Mouse (Mus musculus) heart, adult 8-10 months (tissue): ENCODE data around the gene Atp2a2. TPM values are rescaled to one million over a fixed set of nuclear protein-coding genes. Genes with fewer than 3 reads are reported as not detected.

ENCODE experiments used
- DNase-seq: peaks from one replicate; pipeline ENCODE4 v3.0.0; 2022; ENCODE audit warnings: low spot score
- total RNA-seq, 4 experiments: library from RNA; stranded (reverse); gene quantifications; 2 replicates each; pipeline ENCODE4 v1.2.4; 2022

Atp2a2 gene
- total RNA-seq, 4 experiments from 2014 or later = 11,934 to 13,904 (median 12,774) TPM

DNA sequence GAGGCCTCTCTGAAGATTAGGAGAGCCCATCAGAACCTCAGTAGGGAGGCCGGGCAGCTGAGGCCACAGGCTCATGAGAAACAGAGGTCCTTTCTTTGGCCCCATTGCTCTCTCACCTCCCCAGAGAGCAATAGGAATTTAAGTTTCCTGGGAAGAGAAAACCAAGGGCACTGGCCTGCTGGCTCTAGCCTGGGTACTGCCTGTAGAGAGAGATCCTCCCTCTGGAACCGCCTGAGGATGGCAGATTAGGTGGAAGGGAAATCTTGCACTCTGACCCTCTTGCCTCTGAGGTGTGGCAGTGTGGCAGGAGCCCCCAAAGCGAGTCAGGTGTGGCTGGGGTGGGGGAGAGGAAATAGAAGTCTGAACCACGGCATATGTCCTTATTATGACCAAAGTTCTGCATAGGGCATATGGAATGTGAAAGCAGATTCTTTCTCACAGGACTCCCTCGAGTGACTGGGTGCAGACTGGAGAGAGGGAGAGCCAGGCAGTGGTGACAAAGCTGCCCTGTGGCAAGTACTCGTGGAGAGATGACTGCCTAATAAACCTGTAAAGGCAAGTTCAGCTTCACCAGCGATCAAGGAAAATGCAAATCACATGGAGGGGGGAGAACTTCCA, 17.1 kb upstream of the Atp2a2 start:
- no peak for DNase-seq

DNA sequence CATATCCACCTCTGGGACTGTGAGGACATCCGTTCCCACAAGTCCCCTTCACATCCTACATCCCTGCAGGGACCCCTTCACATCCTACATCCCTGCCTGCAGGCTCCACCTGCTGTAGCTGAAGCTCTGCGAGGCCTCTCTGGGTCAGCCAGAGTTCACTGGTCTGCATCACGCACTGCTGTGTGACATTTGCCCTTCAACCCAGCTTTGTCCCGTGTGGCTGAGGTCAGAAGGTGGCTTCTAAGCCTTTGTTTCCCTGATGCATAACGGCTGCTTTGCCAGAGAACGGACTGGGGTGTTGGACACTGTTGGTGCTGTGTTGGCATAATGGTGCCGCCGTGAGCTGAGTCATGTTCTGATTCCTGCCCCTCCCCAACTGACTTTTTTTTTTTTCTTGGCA, 16.2 kb upstream of the Atp2a2 start:
- DNase-seq = no peak

DNA sequence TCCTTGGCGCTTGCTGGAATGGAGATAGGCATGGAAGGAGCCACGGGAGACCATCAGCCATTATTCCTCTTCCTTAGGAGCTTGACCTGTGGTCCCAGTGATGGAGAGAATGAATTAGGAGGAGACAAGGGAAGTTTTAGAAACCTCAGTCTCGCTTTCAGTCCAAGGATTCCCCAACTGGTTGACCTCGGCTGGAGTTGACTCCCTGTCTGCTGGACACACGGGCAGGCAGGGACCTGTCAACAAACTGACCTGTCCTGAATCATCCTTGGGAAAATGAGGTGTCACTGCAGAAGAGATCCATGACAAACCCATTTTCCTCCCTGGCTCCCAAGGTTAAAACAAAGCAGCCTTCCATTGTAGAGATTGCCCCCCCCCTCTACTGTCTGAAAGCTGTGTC, 14.9 kb upstream of the Atp2a2 start:
- no peak for DNase-seq

DNA sequence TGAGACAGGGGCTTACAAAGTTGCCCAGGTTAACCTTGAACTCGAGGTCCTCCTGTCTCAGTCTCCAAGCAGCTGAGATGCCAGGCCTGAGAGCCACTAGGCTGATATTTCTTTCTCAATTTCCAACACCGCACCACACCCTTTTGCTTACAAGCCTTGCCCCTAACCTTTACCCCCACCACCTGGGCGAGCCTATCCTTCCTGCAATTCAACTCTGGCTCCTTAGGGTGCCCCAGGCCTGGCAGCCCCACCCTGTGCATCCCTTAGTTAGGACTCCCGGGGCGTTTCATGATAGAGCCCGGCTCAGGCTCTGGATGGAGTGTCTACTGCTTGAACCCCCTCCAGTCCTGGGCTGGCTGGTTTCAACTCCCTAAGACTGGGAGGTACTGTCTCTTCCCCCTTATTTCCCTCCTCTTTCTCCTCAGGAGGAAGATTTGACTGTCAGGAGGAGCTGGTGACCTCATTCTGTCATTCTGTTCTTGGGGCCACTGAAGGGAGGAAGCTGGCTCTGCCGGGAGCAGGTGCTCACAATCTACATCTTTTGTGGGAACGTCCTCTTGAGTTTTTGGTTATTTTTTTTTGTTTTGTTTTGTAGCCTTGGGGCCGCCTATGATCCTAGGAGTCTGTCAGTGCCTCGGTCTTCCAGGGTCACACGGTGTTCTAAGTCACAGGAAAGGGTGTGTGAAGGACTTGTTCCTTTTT, 14.2 kb upstream of the Atp2a2 start:
- DNase-seq = no peak

DNA sequence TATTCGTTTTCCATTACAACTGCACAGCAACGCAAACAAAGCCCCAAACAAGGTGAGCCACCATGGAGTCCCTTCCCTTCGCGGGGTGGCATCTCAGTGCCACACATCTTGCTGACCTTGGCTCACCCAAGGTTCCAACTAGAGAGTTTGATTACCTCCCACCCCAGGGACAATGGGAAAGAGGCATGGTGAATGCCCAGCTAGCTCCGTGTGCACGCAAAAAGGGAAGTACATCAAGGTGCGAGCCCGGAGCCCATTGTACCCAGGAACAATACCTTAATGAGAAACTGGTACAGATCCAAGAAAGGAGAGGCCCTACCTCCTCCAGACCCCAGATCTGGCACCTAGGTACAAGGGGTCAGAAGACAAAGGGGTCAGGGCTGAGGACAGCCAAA, 12.1 kb upstream of the Atp2a2 start:
- DNase-seq = no peak

DNA sequence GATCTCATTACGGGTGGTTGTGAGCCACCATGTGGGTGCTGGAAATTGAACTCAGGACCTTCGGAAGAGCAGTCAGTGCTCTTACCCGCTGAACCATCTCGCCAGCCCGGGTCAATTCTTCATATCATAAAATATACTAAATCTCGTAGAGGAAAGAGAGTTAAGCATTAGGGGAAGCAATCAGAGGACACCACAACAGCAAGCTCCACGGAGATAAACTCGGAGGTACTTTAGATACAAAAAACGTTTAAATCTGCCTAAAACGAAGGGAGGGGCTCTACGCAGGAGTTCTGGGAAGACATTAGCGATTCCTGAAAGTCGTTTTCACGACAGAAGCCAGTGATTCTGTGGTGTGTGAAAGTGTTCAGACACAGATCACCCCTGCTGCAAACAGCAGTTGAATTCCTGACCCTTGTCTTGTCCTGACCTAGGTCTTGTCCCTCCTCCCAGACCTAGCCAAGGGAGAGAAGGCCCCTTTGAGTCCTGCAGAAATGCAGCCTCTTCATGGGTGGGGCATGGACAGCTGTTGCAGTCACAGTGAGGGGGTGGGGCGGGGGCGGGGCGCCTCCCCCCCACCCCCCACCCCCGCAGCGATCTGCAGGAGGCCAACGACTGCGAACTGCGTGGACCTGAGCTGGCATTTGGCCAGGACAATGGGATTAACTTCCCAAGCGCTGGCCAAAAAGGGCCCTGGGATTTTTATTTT, 11.5 kb upstream of the Atp2a2 start:
- DNase-seq = no peak

DNA sequence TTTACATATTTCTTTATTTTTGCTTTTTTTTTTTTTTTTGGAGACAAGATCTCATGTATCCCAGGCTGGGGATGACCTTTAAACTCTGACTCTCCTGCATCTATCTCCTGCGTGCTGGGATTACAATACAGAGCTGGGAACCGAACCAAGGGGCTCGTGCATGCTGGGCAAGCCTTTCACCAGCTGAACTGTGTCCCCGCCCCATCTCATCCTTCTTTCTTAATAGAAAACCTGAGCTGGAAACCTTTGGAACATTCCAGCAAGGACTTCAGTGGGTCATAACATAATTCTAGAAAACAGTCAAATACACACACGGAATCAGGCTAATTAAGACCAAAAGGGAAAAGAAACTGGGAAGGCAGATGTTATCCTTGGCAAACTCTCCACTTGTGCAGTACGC, 10.0 kb upstream of the Atp2a2 start:
- DNase-seq = no peak

DNA sequence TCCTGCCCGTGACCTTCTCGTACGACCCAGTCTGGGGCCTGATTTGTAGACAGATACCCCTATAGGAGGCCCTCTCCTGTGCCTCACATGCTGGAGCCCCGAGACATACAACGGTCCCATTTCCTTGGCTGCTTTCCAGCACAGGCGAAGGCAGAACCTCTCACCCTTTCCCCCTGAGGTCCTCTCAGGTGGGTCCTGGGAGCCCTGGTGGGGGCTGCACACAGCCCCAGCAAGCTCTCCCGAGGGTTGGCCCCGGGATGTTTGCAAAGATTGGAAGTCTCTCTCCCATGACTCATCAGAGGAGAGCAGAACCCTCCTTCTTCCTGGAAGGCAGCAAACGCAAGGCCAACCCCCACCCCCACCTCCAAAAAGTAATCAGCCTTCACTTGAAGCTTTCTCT, 9.4 kb upstream of the Atp2a2 start:
- no peak for DNase-seq

DNA sequence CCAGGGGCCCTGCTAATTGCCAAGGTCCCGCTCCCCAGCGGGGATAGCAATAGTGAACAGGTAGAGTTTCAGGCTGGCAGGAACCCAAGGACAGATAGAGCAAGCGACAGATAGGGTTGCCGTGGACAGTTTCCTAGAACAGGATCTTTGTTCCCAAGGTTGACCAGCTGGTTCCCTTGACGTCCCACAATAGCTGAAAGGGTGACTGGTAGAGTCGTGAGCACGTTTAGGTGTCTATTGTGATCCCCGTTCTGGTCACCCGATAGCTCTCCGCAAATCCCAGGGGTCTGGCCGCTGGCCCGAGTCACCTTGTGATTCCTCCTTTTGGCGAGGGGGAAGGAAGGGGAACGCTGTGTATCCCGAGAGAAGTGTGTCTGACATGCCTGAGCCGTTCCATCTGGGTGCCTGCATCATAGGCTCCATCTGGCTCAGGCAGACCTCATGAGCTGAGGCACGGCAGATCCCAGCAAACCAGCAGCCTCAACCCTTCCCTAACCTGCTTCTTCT, 8.7 kb upstream of the Atp2a2 start:
- peak; percentile 81 for DNase-seq

DNA sequence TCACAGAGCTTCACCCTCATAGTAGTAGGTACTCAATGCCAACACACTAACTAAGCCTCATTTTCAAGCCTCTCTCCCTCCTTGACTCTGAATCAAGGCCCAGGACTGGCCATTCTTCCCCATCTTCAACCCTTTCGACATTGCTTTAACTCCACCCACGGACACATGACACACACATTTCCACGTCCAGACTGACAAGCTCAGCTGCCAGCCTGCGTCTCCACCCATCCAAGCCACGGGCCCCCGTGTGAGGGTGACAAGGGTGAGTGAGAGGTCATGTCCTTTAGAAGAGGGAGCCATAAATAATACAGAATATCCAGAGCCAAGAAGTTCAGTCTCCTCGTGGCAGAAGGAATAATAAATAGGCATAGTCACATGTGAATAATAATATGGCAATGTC, 7.6 kb upstream of the Atp2a2 start:
- DNase-seq = peak; percentile 70

DNA sequence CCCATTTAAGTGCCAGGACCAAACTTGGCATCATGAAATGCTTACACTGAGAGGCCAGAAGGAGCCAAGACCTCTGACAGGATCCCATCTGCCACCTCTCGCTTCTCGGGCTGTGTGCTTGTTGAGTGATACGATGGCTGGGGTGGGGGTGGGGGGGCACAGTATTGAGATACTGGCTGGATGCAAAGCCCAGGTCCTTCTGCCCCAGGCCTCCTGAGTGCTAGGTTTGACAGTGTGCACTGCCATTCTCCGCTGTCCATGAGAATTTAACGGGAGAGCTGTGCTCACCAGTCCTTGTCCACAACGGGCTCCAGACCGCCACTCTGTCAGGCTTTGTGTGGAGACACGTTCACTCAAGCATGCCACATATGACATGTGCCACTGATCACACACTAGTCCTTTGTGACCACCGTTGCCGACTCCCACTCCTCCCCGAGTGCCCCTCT, 6.9 kb upstream of the Atp2a2 start:
- no peak for DNase-seq

DNA sequence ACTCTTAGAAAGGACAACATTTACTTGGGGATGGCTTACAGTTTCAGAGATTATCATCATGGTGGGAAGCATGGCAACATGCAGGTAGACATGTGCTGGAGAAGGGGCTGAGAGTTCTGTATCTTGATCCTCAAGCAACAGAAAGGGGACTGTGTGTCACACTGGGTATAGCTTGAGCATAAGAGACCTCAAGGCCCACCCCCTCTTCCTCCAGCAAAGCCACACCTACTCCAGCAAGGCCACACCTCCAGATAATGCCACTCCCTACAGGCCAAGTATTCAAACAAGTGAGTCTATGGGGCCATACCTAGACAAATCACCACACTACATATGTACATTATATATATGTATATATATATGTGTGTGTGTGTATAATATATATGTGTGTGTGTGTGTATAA, 5.4 kb upstream of the Atp2a2 start:
- no peak for DNase-seq

DNA sequence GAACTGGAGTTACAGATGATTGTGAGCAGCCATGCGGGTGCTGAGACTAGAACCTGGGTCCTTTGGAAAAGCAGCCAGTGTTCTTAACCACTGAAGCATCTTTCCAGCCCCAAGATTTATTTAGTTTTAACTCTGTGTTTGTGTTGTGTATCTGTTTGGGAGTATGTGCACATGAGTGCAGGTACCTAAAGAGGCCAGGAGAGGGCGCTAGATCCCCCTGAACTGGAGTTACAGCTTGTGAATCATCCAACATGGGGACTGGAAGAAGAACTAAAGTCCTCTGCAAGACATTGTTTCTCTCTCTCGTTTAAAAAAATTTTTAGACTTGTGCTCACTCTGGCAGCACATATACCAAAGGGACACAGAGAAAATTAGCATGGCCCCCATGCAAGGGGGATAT, 4.4 kb upstream of the Atp2a2 start:
- DNase-seq = no peak

DNA sequence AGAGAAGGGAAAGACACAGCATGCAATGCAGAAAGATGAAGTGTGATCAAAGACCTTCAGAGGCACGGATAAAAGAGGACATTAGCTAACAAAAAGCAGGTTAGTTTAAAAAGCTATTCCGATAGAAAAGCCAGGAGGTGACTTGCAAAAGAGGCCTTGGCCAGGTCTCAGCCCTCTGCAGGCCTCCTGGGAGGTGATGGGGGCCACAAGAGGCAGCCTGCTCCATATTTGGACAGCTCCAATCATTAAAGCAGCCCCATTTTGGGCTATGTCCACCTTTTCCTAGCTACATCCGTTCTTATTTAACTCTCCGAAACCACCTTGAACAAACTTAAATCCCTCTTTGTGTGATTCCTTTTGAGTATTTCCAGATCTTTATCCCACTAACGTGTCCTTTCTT, 3.5 kb upstream of the Atp2a2 start:
- no peak for DNase-seq

DNA sequence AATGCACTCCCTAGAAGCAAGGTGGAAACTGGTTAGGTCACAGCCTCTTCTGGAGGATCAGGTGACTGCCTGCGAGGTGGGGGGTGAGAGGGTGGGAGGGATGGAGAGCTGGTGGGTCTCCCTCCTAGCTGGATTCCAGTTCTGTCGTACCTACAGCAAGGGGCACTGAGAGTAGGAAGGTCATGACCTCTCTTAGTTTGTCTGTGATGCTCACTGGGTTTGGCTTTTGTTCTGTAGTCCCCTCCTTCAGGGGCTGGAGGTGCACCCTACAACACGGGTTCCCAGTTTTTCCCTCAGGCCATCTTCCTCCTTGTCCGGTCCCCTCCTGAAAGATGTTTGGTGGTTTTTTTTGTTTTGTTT, 1.7 kb upstream of the Atp2a2 start:
- DNase-seq = no peak

DNA sequence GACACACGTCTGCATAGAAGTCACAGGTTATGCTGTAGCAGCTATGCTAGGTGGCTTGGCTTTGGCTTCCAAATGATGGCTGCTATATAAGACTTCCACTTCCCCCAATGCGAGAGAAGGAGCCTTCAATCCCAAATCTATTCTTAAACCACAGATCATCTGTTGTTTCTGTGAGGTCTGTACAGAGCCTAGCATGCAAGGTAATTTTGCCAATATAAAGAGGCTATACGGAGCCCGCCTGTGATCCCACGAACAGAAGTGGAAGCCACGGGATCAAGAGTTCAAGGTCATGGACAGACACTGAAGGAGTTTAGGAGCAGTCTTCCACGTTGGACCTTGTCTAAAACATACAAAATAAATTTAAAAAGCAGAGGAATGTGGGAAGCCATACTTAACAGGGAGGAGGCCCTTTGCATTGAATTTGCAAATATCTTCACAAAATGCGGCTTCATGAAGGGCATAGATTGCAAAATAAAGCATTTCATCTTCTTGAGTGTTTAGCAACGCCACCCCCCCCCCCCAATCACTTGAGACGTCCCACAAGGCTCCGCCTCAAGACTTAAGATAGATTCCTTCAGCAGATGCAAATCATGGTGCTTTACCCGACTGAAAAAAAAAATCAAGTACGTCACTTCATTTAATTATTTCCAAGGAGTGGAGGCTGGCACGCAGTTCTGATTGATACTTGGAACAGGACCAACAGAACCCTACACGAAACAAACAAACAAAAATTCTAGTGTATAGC, 1.2 kb upstream of the Atp2a2 start:
- no peak for DNase-seq

DNA sequence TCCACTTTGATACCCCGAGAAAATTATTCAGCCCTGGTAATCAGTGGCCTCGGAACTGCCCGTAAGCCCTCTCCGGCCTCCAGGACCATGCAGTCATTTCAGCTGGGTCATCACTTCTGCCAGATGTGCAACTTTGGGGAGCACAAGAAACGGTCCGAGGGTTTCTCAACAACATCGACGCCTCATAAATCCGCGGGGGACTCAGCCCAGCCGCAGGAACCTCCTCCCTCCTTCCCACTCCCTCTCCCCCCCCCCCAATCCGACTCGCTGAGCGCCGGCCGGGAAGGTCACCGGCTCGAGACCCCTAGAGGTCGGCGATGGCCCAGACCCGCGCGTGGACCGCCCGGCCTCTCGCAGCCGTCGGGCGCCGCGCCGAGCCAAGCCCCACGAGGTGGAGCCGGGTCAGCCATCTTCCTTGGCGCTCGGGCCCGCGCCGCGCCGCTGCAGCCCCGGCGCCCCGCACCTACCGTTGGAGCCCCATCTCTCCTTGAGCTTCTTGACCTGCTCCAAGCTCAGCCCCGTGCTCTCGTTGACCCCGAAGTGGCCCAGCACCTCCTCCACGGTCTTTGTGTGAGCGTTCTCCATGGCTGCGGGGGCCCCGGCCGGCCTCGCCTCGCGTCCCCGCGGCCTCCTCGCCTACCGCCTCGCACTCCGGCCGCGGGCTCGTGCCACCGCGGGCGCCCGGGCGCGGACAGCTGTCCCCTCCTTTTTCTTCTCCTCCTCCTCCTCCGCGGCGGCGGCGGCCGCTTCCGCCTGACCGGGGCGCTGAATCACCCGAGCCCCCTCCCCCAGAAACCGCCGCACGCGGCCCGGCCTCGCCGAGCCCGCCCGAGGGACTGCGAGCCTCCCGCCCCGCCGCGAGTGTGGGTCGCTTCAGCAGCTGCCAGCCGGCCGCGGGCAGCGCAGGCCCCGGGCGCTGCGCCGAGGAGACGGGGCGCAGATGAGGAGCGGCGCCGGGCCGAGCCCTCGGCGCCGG, 636 bp downstream of the Atp2a2 start:
- no peak for DNase-seq

DNA sequence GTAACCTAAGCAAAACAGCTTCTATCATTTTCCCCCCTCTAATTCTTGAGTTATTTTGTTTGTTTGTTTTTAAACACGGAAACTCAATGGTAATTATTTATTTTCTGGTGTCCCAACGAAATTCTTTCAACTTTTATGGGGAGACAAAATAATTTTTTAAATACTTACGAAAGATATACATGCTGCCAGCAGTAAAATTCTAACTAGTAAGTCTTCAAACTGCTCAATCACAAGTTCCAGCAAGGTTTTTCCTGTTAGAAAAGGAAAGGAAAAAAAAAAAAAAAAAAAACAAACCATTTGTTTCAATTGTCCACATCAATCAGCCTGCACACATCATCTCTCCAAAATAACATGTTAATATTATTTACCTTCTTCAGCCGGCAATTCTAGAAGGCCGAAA, 1.5 kb downstream of the Atp2a2 start:
- no peak for DNase-seq

DNA sequence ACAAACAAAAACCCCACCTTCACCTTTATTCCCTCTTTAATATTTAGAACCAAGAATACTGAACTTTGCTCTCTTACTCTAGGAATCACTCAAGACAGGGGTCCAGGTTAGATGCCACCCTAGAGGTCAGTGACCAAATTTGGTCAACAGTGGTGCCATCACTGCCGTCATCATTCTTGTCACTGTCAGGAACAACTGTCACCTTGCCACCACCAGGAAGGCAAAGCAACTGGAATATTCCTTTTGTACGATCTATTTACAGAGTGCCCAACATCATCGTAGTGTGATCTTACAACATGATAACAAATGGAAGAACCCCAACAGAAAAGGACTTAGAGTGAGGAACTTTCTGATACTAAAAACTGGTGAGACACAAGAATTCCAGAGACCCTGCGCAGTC, 1.9 kb downstream of the Atp2a2 start:
- no peak for DNase-seq

DNA sequence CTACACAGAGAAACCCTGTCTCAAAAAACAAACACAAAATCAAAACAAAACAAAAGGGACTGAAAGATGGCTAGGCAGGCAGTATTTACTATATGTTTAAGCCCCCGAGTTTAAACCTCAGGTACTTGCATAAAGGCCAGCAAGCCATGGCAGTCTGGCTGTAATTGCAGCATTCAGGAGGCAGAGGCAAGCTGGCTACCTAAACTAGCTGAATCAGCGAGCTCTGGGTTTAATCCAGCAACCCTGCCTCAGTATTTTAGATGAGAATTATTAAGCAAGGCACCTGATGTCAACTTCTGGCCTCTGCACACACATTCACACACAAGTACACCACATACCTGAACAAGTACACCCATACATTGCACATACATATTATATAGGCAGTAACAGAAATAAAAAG, 4.0 kb downstream of the Atp2a2 start:
- no peak for DNase-seq

DNA sequence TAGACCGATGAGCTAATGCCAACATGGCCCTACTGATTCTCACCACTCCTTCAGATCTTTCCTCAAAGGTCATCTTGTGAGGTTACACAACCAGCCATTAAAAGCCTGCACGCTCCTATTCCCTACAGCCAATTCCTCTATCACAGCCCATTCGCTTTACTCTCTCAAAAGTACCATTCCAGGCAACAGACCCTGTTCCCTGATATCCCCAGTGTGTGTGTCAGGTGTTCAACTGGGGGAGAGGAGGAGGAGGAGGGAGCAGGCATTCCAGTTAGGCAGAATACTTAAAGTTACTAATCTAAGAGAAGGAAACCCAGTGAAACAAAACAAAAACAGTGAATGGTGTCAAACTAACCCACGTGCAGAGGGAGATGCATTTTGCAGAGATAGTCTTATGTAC, 5.0 kb downstream of the Atp2a2 start:
- no peak for DNase-seq
